Mouse (Mus musculus) forebrain, embryonic 10.5 days (tissue): ENCODE data around the gene Klf17. TPM values are rescaled to one million over a fixed set of nuclear protein-coding genes. Genes with fewer than 3 reads are reported as not detected.
"Not testable (repeated sequence)": the region's sequence is repeated elsewhere in the genome, so short reads cannot be mapped to it uniquely, and the experiment has no call there.

ENCODE experiments used
- DNase-seq: peaks from one replicate; pipeline ENCODE4 v3.0.0-alpha.2; 2017; ENCODE audit warnings: low spot score; ENCODE audit errors: extremely low spot score
- H3K27ac ChIP-seq: fragments of 300-500 bp; sonication (generic); 2 replicates; pipeline ENCODE4 v1.5.1; 2016; ENCODE audit warnings: mild to moderate bottlenecking
- H3K27me3 ChIP-seq: fragments of 300-500 bp; sonication (generic); 2 replicates; pipeline ENCODE4 v1.6.1; 2016; ENCODE audit warnings: mild to moderate bottlenecking; ENCODE audit not compliant: poor library complexity, severe bottlenecking
- H3K36me3 ChIP-seq: fragments of 300-500 bp; sonication (generic); replicated peaks from 2 replicates; pipeline ENCODE4 v1.6.1; 2016; ENCODE audit warnings: mild to moderate bottlenecking, moderate library complexity
- H3K4me1 ChIP-seq: fragments of 300-500 bp; sonication (generic); 2 replicates; pipeline ENCODE4 v1.6.1; 2016
- H3K4me3 ChIP-seq: fragments of 300-500 bp; sonication (generic); 2 replicates; pipeline ENCODE4 v1.5.1; 2016; ENCODE audit warnings: mild to moderate bottlenecking, moderate library complexity
- H3K9me3 ChIP-seq: fragments of 300-500 bp; sonication (generic); 2 replicates; pipeline ENCODE4 v1.6.1; 2016; ENCODE audit warnings: mild to moderate bottlenecking, moderate library complexity
- WGBS: fragments of 180-500 bp; shearing (Covaris S2); methylation state at CpG from one replicate; pipeline ENCODE4 v1.1.7; 2016; 5-methylcytosine and 5-hydroxymethylcytosine counted together
- polyA plus RNA-seq: library from polyadenylated mRNA; unstranded; fragments of >200 nt; fragmentation: Nextera tagmentation; extraction: Ambion mirVana; gene quantifications from 2 replicates; pipeline ENCODE4 v1.2.1, GENCODE M21; 2016

Gene Klf17
- not detected in 2 replicates for polyA plus RNA-seq

- H3K27ac ChIP-seq, result no peak within 1 kb of the TSS
- DNase-seq, result no peak
- H3K4me1 ChIP-seq, result no peaks in the 10 kb centered on the region
- H3K9me3 ChIP-seq, result no peaks in the 10 kb centered on the region
- no peaks in the 10 kb centered on the region for H3K36me3 ChIP-seq
- no peaks in the 10 kb centered on the region for H3K27me3 ChIP-seq
- 79% methylated on average over 11 of the region's 12 CpGs for WGBS
- H3K4me3 ChIP-seq, result no peak within 1 kb of the TSS
Observed at GRCm38 (mm10) chr4:117765416-117765815, at the start of gene Klf17. Gene Klf17 (minus strand): TSS chr4:117765648.

GRCm38 (mm10) chr4:117814333-117814732, 48.9 kb upstream of the Klf17 start:
- peaks cover 10% of the 10 kb centered on the region; the same call in 1 of the 2 replicates for H3K4me1 ChIP-seq
- H3K4me3 ChIP-seq, result no peak overlapping the region
- no peak overlapping the region for H3K27ac ChIP-seq
- 59% methylated on average over 4 of the region's 4 CpGs for WGBS
- no peaks in the 10 kb centered on the region for H3K27me3 ChIP-seq
- no peak for DNase-seq
- H3K9me3 ChIP-seq, result peaks cover 7% of the 10 kb centered on the region; the same call in 1 of the 2 replicates
- H3K36me3 ChIP-seq, result no peaks in the 10 kb centered on the region

GRCm38 (mm10) chr4:117813591-117814192, 48.2 kb upstream of the Klf17 start:
- no peak overlapping the region for H3K27ac ChIP-seq
- peaks cover 10% of the 10 kb centered on the region; the same call in 1 of the 2 replicates for H3K4me1 ChIP-seq
- peaks cover 7% of the 10 kb centered on the region; the same call in 1 of the 2 replicates for H3K9me3 ChIP-seq
- H3K27me3 ChIP-seq, result no peaks in the 10 kb centered on the region
- 75% methylated on average over 9 of the region's 9 CpGs for WGBS
- DNase-seq, result no peak
- no peaks in the 10 kb centered on the region for H3K36me3 ChIP-seq
- H3K4me3 ChIP-seq, result no peak overlapping the region

- no peak for DNase-seq
- Histone ChIP-seq H3K27me3 (no peaks in the 10 kb centered on the region), H3K27ac (no peak overlapping the region), H3K9me3 (no peaks in the 10 kb centered on the region), H3K36me3 (no peaks in the 10 kb centered on the region), H3K4me3 (no peak overlapping the region), H3K4me1 (peaks cover 10% of the 10 kb centered on the region; the same call in 1 of the 2 replicates)
- WGBS, result 70% methylated on average over 2 of the region's 2 CpGs
Observed at GRCm38 (mm10) chr4:117810933-117811332, 45.5 kb upstream of the Klf17 start.

- Histone ChIP-seq H3K27ac (no peak overlapping the region), H3K27me3 (no peaks in the 10 kb centered on the region), H3K36me3 (no peaks in the 10 kb centered on the region), H3K4me3 (no peak overlapping the region), H3K9me3 (no peaks in the 10 kb centered on the region), H3K4me1 (no peaks in the 10 kb centered on the region)
- no peak for DNase-seq
- 85% methylated on average over 5 of the region's 5 CpGs for WGBS
Observed at GRCm38 (mm10) chr4:117806992-117807391, 41.5 kb upstream of the Klf17 start.

- WGBS, result 81% methylated on average over 6 of the region's 6 CpGs
- H3K36me3 ChIP-seq, result no peaks in the 10 kb centered on the region
- no peak for DNase-seq
- H3K4me3 ChIP-seq, result no peak overlapping the region
- no peaks in the 10 kb centered on the region for H3K4me1 ChIP-seq
- H3K27ac ChIP-seq, result no peak overlapping the region
- no peaks in the 10 kb centered on the region for H3K27me3 ChIP-seq
- H3K9me3 ChIP-seq, result no peaks in the 10 kb centered on the region
Observed at GRCm38 (mm10) chr4:117799904-117800303, 34.5 kb upstream of the Klf17 start.

GRCm38 (mm10) chr4:117788308-117788707, 22.9 kb upstream of the Klf17 start:
- Histone ChIP-seq H3K9me3 (no peaks in the 10 kb centered on the region), H3K27ac (no peak overlapping the region), H3K4me3 (no peak overlapping the region), H3K4me1 (peaks cover 6% of the 10 kb centered on the region; the same call in 1 of the 2 replicates), H3K27me3 (no peaks in the 10 kb centered on the region), H3K36me3 (no peaks in the 10 kb centered on the region)
- 73% methylated on average over 10 of the region's 10 CpGs for WGBS
- no peak for DNase-seq

- Histone ChIP-seq H3K27ac (no peak overlapping the region), H3K27me3 (no peaks in the 10 kb centered on the region), H3K9me3 (no peaks in the 10 kb centered on the region), H3K36me3 (no peaks in the 10 kb centered on the region), H3K4me3 (peak overlapping the region; percentile 8; the same call in 1 of the 2 replicates), H3K4me1 (0 out of 2 replicates have a peak, but pooled peaks cover 3% of the 10 kb centered on the region)
- 43% methylated on average over 8 of the region's 8 CpGs for WGBS
- peak; percentile 41 for DNase-seq
Observed at GRCm38 (mm10) chr4:117786963-117787362, 21.5 kb upstream of the Klf17 start.

- Histone ChIP-seq H3K36me3 (no peaks in the 10 kb centered on the region), H3K4me3 (no peak overlapping the region), H3K9me3 (no peaks in the 10 kb centered on the region), H3K27me3 (no peaks in the 10 kb centered on the region), H3K4me1 (0 out of 2 replicates have a peak, but pooled peaks cover 3% of the 10 kb centered on the region), H3K27ac (no peak overlapping the region)
- no peak for DNase-seq
- WGBS, result 79% methylated on average over 3 of the region's 3 CpGs
Observed at GRCm38 (mm10) chr4:117782908-117783307, 17.5 kb upstream of the Klf17 start.

- Histone ChIP-seq H3K27me3 (no peaks in the 10 kb centered on the region), H3K36me3 (no peaks in the 10 kb centered on the region), H3K9me3 (no peaks in the 10 kb centered on the region), H3K4me1 (no peaks in the 10 kb centered on the region), H3K4me3 (no peak overlapping the region), H3K27ac (no peak overlapping the region)
- WGBS, result 76% methylated on average over 9 of the region's 9 CpGs
- no peak for DNase-seq
Observed at GRCm38 (mm10) chr4:117772960-117773359, 7.5 kb upstream of the Klf17 start.

GRCm38 (mm10) chr4:117770935-117771334, 5.5 kb upstream of the Klf17 start:
- Histone ChIP-seq H3K36me3 (no peaks in the 10 kb centered on the region), H3K4me1 (no peaks in the 10 kb centered on the region), H3K27me3 (no peaks in the 10 kb centered on the region), H3K4me3 (no peak overlapping the region), H3K27ac (no peak overlapping the region), H3K9me3 (no peaks in the 10 kb centered on the region)
- 23% methylated on average over 5 of the region's 5 CpGs for WGBS
- peak; percentile 25 for DNase-seq

- 94% methylated on average over 5 of the region's 5 CpGs for WGBS
- H3K4me3 ChIP-seq, result no peak overlapping the region
- no peaks in the 10 kb centered on the region for H3K9me3 ChIP-seq
- no peaks in the 10 kb centered on the region for H3K27me3 ChIP-seq
- no peaks in the 10 kb centered on the region for H3K4me1 ChIP-seq
- no peaks in the 10 kb centered on the region for H3K36me3 ChIP-seq
- no peak for DNase-seq
- H3K27ac ChIP-seq, result no peak overlapping the region
Observed at GRCm38 (mm10) chr4:117760151-117760550, 5.3 kb downstream of the Klf17 start.

GRCm38 (mm10) chr4:117752469-117752868, 13.0 kb downstream of the Klf17 start:
- H3K36me3 ChIP-seq, H3K4me1 ChIP-seq, H3K9me3 ChIP-seq, H3K27me3 ChIP-seq, H3K27ac ChIP-seq, DNase-seq, H3K4me3 ChIP-seq: not testable (repeated sequence)
- WGBS, result 84% methylated on average over 5 of the region's 5 CpGs
